Mouse (Mus musculus): ENCODE results near the gene Phlpp1.

The Phlpp1 gene

DNA sequence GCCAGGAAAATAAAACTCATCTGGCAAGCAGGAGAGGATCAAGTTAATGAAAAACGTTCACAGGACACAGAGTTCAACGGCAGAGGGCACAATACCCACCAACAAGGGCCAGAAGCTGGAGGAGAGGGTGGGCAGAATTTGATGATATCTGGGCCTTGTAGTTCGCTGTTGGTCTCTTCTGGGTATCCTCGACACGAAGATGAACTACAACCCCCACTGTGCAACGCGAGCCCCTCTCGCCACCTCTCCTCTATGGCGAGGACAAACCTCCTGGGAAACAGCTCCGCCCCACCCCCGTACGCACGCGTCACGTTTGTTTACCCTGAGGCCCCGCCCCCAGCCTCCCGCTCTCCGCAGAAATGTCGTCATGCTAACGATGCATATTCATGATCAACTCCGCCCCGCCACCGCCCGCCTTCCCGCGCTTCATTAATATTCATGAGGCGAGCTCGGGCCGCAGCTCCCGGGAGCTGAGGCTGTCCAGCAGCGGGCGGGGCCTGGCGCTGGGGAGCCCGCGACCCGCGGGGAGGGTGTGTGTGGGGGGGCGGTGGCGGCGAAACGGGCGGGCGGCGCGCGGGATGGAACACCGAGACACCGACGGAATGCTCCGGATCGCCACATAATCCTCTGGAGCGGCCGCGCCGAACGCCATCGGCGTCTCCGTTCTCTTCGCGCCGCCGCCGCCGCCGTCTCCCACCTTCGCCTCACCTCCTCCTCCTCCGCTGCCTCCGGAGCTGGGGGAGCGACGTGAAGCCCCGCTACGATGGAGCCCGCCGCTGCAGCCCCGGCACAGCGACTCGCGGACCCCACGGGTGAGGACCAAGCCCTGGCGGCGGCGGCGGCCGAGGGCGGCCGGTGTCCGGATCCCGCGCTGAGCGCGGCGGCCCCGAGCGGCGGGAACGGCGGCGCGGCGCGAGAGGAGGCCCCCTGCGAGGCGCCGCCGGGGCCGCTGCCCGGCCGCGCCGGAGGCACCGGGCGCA lies at the start of gene Phlpp1:
Gene Phlpp1 (plus strand): TSS at position 512 of the 980 bp plus-strand sequence.
- DNase-seq (ENCODE audit: low read depth): peak; percentile 97

DNA sequence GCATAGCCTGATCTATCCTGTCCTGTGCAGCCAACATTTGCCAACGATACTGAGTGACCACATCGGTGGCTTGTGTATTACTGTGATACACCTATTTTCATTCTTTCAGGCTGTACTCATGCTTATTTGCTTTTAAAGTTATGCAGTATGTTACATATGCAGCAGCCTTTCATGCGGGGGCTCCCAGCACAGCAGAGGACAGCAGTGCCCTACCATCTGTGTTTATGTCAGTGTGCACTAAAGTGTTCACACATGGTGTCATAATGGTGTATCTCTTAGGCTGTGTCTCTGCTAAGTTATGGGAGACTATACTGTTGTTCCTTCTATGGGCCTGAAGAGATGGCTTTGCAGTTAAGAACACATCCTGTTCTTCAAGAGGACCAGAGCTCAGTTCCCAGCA lies 45.0 kb upstream of the Phlpp1 start:
- no peak for DNase-seq (ENCODE audit: low read depth)

DNA sequence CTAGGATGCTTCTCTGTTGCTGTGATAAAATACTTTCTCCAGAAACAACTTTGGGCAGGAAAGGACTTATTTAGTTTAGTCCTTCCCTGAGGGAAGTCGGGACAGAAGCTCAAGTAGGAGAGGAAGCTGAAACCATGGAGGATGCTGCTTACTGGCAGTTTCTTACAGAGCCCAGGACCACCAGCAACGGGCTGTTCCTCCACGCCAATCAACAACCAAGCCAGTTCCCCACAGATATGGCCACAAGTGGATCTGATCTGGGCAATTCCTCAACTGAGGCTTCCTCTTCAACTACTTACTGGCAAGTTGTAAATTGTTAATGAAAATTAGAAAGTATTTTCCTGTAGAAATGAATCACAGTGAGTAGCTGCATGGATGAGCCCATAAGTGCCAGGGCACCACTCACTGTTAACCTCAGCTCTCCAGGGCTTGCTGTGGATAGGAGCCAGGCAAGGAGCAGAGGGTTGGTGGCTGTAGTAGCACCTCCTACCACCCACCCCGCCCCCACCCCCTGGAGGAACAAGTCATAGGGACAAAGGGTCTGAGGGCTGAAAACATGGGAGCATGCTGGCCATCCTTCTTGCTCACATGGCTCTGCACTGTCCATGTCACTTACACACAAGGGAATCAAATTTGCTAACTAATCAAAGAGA lies 39.7 kb upstream of the Phlpp1 start:
- DNase-seq (ENCODE audit: low read depth): no peak

DNA sequence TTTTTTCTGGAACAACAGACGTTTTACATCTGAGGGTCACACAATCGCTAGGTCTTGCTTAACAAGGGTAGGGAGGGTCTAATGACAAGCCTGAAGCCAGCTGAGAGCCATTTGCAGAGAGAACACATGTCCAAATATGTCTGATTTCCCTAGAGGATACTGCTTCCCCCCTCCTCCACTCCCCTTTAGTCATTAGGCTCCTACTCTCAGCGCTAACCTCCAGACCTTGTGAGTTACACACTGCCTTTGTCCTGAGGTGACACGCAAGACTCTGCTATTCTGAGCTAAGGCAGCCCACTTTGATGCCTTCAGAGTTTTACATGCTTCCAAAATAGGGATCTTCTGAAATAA lies 39.2 kb upstream of the Phlpp1 start:
- no peak for DNase-seq (ENCODE audit: low read depth)

DNA sequence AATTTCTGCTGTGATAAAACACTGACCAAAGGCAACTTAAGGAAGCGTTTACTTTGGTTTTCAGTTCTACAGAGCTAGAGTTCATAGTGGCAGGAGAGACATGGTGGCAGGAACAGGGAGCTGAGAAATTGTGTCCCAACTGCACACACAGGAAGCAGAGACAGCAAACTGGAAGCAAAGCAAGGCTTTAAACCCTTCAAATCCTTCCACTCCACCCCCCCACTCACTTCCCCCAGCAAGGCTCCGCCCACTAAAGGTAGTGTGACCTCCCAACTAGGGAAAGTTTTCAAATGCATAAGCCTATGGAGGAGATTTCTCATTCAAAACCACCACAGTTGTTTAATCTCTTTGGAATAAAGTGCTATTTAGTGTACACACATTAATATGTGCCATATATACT lies 32.9 kb upstream of the Phlpp1 start:
- no peak for DNase-seq (ENCODE audit: low read depth)

DNA sequence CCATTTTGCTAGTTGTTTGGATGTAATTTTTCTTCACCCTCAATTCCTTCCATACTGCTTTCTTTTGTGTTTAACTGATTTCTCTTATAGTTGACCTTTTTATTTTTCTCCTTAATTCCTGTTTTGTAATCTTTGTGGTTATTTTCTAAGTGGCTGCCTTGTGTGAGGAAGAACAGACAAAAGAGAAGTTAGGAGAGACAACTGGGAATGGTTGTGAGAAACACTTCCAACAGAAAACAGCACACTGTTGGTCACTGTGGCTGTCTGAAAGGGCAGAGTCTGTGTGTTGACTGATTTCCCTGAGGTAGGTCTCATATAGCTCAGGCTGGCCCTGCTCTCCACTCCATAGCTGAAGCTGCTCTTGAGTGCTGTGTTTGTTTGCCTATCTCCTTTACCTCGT lies 32.4 kb upstream of the Phlpp1 start:
- DNase-seq (ENCODE audit: low read depth): no peak

DNA sequence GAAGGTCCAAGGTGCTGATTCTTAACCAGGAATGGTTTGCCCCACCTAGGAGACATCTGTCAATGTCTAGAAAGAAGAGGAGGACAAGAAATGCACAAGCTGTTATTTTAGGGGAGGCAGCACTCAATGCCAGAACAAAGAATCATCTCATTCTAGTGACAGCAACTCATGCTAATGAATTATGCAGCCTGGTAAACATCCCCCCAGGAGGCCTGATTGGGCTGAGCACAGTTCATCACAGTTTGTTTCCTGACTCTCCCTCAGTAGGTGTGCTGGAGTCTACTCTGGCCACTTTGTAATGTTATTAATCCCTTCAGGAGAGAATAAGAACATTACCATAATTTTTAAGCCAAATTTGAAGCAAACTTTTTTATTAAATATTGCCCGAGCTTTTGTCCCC lies 29.5 kb upstream of the Phlpp1 start:
- DNase-seq (ENCODE audit: low read depth): no peak

DNA sequence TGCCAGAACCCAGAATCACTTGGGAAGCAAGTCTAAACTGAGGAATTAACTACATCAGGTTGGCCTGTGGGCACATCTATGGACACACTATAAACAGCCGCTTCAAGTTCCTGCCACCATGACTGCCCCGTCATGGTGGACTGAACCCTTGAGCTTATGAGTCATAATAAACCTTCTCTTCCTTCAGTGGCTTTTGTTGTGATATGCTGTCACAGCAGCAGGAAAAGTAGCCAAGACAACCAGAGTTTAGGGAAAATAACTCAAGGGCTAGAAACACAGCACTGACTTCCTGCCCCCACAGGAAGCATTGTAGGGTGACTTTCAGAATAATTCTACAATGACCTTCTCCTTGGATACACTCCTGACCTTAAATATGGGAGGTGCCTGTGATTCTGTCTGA lies 27.0 kb upstream of the Phlpp1 start:
- DNase-seq (ENCODE audit: low read depth): no peak

DNA sequence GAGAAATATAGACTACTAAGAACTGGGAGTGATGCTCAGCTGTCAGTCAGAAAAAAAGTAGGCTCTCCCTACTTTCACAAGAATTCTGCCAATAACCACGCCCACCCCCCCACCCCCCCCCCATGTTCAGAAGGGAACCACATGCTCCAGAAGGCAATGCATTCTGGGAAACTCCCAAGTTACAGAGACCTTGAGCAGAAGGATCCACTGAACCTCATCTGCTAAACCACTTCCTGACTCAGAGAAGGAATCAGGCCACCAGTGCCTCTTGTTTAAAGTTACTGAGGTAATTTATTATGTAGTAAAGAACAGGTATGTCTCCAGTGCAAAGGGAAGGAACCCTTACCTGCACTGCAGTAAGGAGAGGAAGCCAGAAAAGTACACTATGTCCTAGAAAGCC lies 26.5 kb upstream of the Phlpp1 start:
- no peak for DNase-seq (ENCODE audit: low read depth)

DNA sequence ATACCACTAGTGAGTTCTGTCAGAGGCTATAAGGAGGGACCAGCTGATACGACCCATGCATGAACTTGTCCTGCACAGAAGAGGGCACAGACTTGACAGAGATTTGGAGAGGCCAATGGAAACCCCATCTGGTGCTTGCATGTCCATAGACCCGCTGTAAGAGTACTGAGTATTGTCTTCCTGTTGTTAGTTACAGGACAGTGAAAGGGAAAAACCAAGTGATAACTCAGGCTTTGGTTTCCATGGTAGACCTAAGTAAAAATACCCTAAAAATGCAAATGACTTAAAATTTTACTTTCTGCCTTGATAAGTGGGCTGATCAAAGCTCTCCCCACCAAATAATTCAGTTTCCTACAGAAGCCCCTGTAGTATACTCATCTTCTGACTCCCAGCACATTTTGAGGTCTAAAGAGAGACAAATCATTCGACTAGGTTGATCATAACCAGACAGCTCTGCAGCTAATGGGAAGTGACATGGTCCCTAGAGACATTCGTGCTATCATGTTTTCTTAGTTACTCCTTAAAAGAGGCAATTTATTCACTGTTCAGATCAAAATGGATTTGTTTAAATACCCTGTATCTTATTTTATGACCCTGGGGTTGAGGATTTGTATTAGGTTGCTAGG lies 25.9 kb upstream of the Phlpp1 start:
- no peak for DNase-seq (ENCODE audit: low read depth)

DNA sequence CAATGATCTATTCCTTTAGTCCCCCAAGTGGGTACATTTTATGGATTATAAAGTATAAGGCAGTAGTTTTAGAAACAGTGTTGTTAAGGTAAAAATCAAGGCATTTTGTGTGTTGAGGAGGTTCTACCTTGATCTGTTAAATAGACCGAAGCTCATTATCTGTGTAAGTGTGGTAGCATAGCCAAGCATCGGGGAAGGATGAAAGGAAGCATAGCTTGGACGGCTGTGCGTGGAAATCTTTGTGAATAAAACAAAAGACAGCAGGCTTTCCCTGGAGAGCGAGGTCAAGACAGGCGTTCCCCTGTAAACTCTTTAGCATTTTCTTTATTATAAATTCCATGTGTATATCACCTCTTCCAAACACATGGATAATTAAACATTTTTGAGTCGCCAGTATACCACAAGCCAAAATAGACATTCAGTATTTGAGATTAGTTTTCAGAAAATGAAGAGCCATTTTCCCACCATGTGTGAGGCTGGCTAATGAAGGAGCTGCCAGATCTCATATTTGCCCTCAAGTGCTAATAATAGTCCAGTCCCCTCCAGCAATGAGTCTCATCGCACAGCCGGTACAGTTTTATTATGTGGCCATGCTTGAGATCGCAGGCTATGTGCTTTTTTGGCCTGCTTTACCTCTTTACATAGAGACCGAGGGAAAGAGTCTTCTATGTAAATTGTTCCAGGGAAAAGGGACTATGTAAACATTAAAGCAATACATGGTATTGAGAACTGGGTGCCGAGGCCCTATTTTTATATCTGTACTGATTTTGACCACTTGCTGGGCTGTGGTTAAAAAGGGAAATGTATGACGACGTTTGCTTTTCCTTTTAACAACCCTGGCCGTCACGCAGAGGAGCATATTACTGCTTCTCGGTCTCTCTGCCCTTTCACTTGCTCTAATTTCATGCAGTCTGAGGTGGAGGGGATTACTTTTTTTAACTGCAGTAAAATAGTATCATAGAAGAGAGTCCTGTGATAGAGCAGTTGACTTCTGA lies 22.9 kb upstream of the Phlpp1 start:
- DNase-seq (ENCODE audit: low read depth): no peak

DNA sequence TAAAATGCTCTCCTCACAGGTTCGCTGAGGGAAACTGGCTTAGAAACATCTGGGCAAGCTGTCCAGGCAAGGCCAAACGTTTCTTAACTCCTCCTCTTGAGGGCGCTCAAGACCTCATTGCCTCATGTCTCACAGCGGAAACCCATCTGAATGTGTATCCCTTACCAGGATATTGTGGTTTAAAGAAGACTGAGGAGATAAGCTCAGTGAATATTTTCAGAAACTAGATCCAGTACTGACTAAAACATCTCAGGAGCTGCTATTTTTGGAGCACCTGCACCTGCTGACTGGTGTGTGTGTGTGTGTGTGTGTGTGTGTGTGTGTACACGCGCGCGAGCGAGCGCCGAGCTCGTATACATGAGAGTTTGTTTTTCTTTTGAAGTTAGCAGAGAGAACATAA lies 19.7 kb upstream of the Phlpp1 start:
- peak; percentile 85 for DNase-seq (ENCODE audit: low read depth)

DNA sequence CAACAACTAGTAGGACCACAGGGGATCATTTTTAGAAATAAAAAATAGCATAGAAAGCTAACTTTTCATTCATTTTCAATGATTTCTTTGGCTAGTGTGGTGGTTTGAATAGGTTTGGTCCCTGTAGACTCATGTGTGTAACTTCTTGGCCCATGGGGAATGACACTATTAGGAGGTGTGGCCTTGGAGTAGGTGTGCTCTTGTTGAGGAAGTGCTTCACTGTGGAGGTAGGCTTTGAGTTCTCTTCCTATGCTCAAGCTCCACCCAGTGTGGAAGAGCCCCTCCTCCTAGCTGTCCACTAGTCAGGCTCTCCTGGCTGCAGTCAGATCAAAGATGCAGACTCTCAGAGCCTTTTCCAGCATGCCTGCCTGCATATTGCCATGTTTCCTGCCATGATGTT lies 18.8 kb upstream of the Phlpp1 start:
- no peak for DNase-seq (ENCODE audit: low read depth)

DNA sequence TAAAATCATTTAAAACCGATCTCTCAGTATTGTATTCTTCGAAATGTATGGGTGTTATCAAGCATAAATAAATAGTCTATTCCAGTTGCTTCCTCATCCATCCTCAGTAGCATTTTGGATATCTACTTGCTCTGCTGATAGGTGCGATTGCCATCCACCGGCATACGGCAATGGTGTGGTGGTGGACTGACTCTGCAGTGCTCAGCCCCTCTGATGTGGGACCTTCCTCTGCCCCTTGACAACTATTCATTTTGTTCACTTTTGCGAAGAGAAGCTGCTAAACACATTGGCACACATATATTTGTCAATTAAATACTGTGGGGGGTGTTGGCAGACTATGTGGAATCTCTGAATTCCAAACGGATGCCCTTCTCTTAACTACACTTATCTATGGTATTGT lies 17.0 kb upstream of the Phlpp1 start:
- DNase-seq (ENCODE audit: low read depth): no peak

DNA sequence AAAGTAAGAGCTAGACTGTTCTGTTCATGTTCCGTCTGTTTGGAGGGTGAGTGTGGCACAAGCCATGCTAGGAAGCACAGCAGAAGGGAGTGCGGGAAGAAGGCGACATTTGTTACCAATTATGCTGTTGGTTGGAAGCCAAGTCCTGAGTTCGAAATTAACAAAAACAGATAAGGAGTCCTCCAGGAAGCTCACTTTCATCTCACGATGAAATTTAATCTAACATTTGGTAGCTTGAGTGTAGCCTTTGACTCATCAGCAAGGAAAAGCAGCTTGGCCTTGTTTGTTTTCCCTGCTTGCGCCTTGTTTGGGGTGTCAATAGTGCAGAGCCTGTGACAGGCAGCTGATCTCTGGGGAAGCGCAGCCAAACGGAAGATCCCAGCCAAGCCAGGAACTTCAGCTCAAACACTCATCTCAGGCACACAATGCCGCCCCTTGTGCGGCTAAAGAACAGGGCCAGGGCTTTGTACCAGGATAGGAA lies 16.4 kb upstream of the Phlpp1 start:
- DNase-seq (ENCODE audit: low read depth): no peak

DNA sequence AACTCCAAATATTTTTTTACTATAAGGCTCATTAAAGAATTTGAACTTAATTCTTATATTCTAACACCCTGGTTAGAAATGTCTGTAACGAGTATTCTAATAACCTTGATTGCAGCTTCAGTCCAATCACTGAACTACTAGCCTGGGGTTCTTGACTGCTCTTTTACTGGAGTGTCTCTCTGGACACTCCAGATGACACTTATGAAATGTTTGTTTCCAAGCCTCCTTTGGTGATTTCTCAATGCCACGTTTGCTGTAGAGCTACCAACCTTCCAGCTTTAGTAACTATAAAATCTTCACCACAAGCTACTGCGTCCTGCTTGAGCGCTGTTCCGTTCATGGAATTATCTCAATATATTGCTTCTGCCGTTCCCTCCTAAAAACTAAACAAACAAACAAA lies 15.8 kb upstream of the Phlpp1 start:
- DNase-seq (ENCODE audit: low read depth): no peak

DNA sequence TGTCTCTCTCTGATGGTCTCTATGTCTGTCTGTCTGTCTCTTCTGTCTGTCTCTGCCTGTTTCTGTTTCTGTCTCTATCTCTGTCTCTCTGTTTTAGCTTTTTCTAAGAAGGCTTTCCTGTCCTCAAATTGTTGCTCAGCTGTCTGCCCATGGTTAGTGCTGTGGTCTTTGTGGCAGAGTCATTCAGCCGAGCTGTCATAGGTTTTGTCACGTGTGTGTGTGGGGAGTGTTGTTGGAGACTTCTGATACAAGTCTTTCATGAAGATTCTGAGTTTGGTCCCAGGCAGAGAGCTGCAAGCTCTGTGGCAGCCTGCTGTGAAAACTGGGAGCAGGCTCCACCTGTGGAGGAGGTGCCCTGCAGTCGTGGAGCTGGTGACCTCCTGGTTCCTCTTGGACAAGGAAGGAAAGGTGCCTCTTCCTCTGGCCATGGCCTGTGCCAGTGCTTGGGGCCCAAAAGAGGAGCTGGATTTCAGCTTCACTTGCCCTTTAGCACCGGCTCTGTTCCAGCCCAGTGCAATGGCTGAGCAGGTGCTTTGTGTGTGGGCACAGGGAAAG lies 13.5 kb upstream of the Phlpp1 start:
- DNase-seq (ENCODE audit: low read depth): no peak

DNA sequence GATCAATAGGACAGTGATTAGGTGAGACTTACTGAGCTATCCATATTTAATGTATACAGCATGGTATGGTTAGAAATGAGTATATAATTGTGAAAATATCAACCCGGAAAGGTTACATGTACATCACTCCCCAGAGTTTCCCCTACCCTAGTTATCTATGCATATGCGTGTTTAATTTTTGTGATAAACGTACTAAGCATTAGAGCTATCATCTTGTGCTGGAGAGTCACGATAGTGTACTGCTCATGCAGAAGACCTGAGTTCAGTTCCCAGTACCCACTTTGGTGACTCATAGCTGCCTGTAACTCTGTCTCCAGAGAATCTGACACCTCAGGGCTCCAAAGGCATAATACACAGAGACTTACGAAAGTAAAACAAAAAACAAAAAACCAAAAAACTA lies 11.9 kb upstream of the Phlpp1 start:
- no peak for DNase-seq (ENCODE audit: low read depth)

DNA sequence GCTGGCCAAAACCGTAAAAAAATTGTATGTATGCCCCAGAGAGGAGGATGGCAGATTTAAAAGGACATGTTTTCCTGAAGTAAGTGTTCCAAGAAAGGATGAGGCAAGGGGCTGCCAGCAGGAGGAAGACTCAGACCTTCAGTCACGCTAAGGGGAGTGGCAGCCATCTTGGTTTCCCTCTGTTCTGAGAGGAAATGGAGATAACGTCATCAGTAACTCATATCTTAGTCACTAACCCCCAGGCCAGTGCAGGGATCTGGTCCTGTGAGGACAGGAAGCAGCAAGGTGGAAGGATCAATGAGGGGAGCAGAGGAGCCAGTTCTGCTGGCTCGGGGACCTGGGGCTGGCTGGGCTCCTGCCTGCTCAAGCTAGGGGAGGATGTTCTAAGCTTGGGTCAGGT lies 10.6 kb upstream of the Phlpp1 start:
- no peak for DNase-seq (ENCODE audit: low read depth)

DNA sequence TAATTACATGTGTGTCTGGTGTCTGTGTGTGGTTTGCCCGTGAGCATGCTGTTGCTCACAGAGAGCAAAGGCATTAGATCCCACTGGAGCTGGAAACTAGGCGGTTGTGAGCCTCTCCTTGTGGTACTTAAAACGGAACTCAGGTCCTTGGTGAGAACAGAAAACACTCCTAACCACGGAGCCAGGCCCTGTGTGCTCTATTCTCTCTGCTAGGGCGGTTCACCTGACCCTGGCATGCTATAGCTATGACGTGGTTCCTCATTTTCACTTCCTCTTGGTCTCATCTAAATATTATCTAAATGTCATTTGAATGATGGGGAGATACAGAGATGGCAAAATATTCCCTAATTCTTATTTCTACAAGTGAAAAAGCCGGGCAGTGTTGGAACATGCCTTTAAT lies 9.0 kb upstream of the Phlpp1 start:
- no peak for DNase-seq (ENCODE audit: low read depth)

DNA sequence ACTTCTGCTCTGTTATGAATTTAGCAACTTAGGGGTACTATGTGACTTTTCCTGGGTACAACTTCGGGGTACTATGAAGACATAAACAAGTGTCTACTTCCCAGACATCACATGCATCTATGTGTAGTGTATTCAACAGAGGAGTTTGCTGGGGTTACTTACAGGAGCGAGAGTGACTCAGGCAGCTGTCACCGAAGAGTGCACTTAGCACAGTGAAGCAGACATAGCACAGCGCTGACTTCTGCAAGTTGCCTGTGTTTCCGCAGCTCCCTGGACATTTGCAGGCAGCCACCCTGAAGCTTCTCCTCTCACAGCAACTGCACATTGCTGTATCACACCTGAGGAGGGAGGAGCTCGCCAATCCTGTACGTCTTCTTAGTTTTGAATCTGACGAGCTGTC lies 8.2 kb upstream of the Phlpp1 start:
- DNase-seq (ENCODE audit: low read depth): no peak
